Mouse (Mus musculus) urinary bladder, postnatal 4 days (tissue): ENCODE results near the gene Ebf4.

ENCODE experiments used
- DNase-seq, 2 experiments: peaks; one replicate each; pipeline ENCODE4 v3.0.0; 2021 to 2022; ENCODE audit warnings: low spot score in 2 of 2

Ebf4 gene

GRCm38 (mm10) chr2:130294936-130295277 is at the start of gene Ebf4:
TSS of gene Ebf4 (plus strand) at chr2:130295169.
- peak; percentile 51 to 71 for DNase-seq

GRCm38 (mm10) chr2:130246912-130247311 is 48.1 kb upstream of the Ebf4 start:
- no peak for DNase-seq

- no peak for DNase-seq
Observed at GRCm38 (mm10) chr2:130248226-130248625, 46.7 kb upstream of the Ebf4 start.

- no peak for DNase-seq
Observed at GRCm38 (mm10) chr2:130256762-130257161, 38.2 kb upstream of the Ebf4 start.

GRCm38 (mm10) chr2:130260822-130261221 is 34.1 kb upstream of the Ebf4 start:
- no peak for DNase-seq

- no peak for DNase-seq
Observed at GRCm38 (mm10) chr2:130261914-130262313, 33.1 kb upstream of the Ebf4 start.

- no peak for DNase-seq
Observed at GRCm38 (mm10) chr2:130262398-130262797, 32.6 kb upstream of the Ebf4 start.

- no peak for DNase-seq
Observed at GRCm38 (mm10) chr2:130265520-130265919, 29.4 kb upstream of the Ebf4 start.

- DNase-seq, result no peak
Observed at GRCm38 (mm10) chr2:130268074-130268473, 26.9 kb upstream of the Ebf4 start.

- DNase-seq, result no peak
Observed at GRCm38 (mm10) chr2:130273732-130274131, 21.2 kb upstream of the Ebf4 start.

GRCm38 (mm10) chr2:130274149-130274861 is 20.7 kb upstream of the Ebf4 start, which contains the start of gene Nop56:
TSS of gene Nop56 (plus strand) at chr2:130274430.
- DNase-seq, result peak; percentile 98 to 99

GRCm38 (mm10) chr2:130274862-130275261 is 20.1 kb upstream of the Ebf4 start:
- no peak for DNase-seq

GRCm38 (mm10) chr2:130275649-130276048 is 19.3 kb upstream of the Ebf4 start:
- DNase-seq, result no peak

- DNase-seq, result no peak
Observed at GRCm38 (mm10) chr2:130279600-130280091, 15.3 kb upstream of the Ebf4 start.

GRCm38 (mm10) chr2:130280224-130280623 is 14.7 kb upstream of the Ebf4 start:
- DNase-seq, result no peak

GRCm38 (mm10) chr2:130280818-130281217 is 14.2 kb upstream of the Ebf4 start:
- no peak for DNase-seq

- peak; percentile 83 to 92 for DNase-seq
Observed at GRCm38 (mm10) chr2:130283854-130284654, 10.9 kb upstream of the Ebf4 start, which contains the start of gene Idh3b. TSS of gene Idh3b (minus strand) at chr2:130284547.

GRCm38 (mm10) chr2:130289086-130289485 is 5.9 kb upstream of the Ebf4 start:
- no peak for DNase-seq

GRCm38 (mm10) chr2:130291434-130291833 is 3.5 kb upstream of the Ebf4 start:
- DNase-seq, result peak; percentile 36 to 77

GRCm38 (mm10) chr2:130293009-130293408 is 2.0 kb upstream of the Ebf4 start:
- no peak for DNase-seq

GRCm38 (mm10) chr2:130293486-130293885 is 1.5 kb upstream of the Ebf4 start:
- DNase-seq, result no peak

- no peak for DNase-seq
Observed at GRCm38 (mm10) chr2:130294218-130294935, 592 bp upstream of the Ebf4 start.
